Mouse (Mus musculus) G1E (cell line): ENCODE data around the gene Lipm.

Experiments
- CTCF ChIP-seq: IDR thresholded peaks from 2 replicates; pipeline ENCODE4 v1.5.1; 2012; ENCODE audit warnings: low read depth, low read length, inconsistent platforms, mixed read lengths
- GATA1 ChIP-seq: IDR thresholded peaks from 2 replicates; pipeline ENCODE4 v1.6.1; 2012; ENCODE audit warnings: borderline replicate concordance, low read length, inconsistent platforms, mixed read lengths

DNA sequence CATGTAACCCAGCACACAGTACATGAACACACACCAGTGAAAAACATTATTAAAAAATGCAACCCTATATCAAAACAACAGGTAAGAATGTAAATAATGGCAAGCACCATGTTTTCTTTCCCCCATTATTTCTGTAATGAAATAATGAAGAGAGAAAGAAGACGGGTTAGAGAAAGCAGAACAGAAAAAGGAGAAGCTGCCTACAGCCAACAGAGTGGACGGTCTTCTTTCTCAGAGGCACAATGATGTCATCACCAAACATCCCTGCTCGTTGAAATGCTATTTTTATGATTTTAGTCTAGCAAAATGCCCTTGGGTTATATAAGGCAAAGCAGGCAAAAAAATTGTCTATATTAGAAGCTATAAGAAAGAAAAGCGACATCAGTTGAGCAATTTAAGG is 47.7 kb downstream of the Lipm start:
- TF ChIP-seq CTCF (no peak), GATA1 (no peak)
